Mouse (Mus musculus): Measurements from ENCODE around the gene Cd4. TPM values are rescaled to one million over a fixed set of nuclear protein-coding genes. Genes with fewer than 3 reads are reported as not detected.

Cd4 gene
- polyA plus RNA-seq, 1 experiment from 2014 or later = 0.13 TPM

GRCm38 (mm10) chr6:124925941-124926340 is 37.9 kb upstream of the Cd4 start:
- Histone ChIP-seq H3K4me3 (ENCODE audit: low read length) (peak overlapping the region; percentile 43), H3K9ac (ENCODE audit: low read length) (peak overlapping the region; percentile 67), H3K27me3 (ENCODE audit: control insufficient read depth, insufficient read depth, low read depth, low read length) (no peaks in the 10 kb centered on the region), H3K36me3 (ENCODE audit: control insufficient read depth, insufficient read depth, low read length) (no peaks in the 10 kb centered on the region), H3K4me2 (ENCODE audit: low read depth, low read length) (peak overlapping the region; percentile 65), H3K4me1 (replicated peaks; ENCODE audit: control insufficient read depth, insufficient read depth, low read length) (peaks cover 43% of the 10 kb centered on the region), H3K27ac (ENCODE audit: low read length) (peak overlapping the region; percentile 97), H3K9me3 (ENCODE audit: control insufficient read depth, low read length) (no peaks in the 10 kb centered on the region)
- WGBS = 4% methylated on average over 5 of the region's 5 CpGs
- peak; percentile 79 for ATAC-seq (ENCODE audit: low read depth)

- H3K4me3 ChIP-seq (ENCODE audit: low read length) = peak overlapping the region; percentile 43
- 19% methylated on average over 12 of the region's 12 CpGs for WGBS
These were observed 37.3 kb upstream of the Cd4 start for GRCm38 (mm10) chr6:124925173-124925793.

GRCm38 (mm10) chr6:124921539-124921938 is 33.5 kb upstream of the Cd4 start:
- no peaks in the 10 kb centered on the region for H3K9me3 ChIP-seq (ENCODE audit: control insufficient read depth, low read length)
- no peaks in the 10 kb centered on the region for H3K27me3 ChIP-seq (ENCODE audit: control insufficient read depth, insufficient read depth, low read depth, low read length)
- 50% methylated on average over 4 of the region's 4 CpGs for WGBS
- H3K36me3 ChIP-seq (ENCODE audit: control insufficient read depth, insufficient read depth, low read length) = no peaks in the 10 kb centered on the region
- H3K4me2 ChIP-seq (ENCODE audit: low read depth, low read length) = no peak overlapping the region
- H3K4me3 ChIP-seq (ENCODE audit: low read length) = no peak overlapping the region
- peaks cover 48% of the 10 kb centered on the region for H3K4me1 ChIP-seq (replicated peaks; ENCODE audit: control insufficient read depth, insufficient read depth, low read length)
- 0 out of 2 replicates have a peak overlapping the region, but pooled peaks have one; percentile 10 for H3K9ac ChIP-seq (ENCODE audit: low read length)
- H3K27ac ChIP-seq (ENCODE audit: low read length) = peak overlapping the region; percentile 100
- no peak for ATAC-seq (ENCODE audit: low read depth)

More at GRCm38 (mm10) chr6:124925173-124925793, 37.3 kb upstream of the Cd4 start:
- H3K9me3 ChIP-seq (ENCODE audit: control insufficient read depth, low read length) = no peaks in the 10 kb centered on the region
- peak; percentile 32; the same call in 1 of the 2 replicates for ATAC-seq (ENCODE audit: low read depth)
- H3K9ac ChIP-seq (ENCODE audit: low read length) = peak overlapping the region; percentile 67
- peak overlapping the region; percentile 65 for H3K4me2 ChIP-seq (ENCODE audit: low read depth, low read length)
- peak overlapping the region; percentile 97 for H3K27ac ChIP-seq (ENCODE audit: low read length)
- H3K4me1 ChIP-seq (replicated peaks; ENCODE audit: control insufficient read depth, insufficient read depth, low read length) = peaks cover 46% of the 10 kb centered on the region
- no peaks in the 10 kb centered on the region for H3K27me3 ChIP-seq (ENCODE audit: control insufficient read depth, insufficient read depth, low read depth, low read length)
- no peaks in the 10 kb centered on the region for H3K36me3 ChIP-seq (ENCODE audit: control insufficient read depth, insufficient read depth, low read length)

GRCm38 (mm10) chr6:124920318-124921085 is 32.5 kb upstream of the Cd4 start:
- peak overlapping the region; percentile 63 for H3K9ac ChIP-seq (ENCODE audit: low read length)
- ATAC-seq (ENCODE audit: low read depth) = no peak
- peak overlapping the region; percentile 100 for H3K27ac ChIP-seq (ENCODE audit: low read length)
- 17% methylated on average over 9 of the region's 9 CpGs for WGBS
- H3K4me1 ChIP-seq (replicated peaks; ENCODE audit: control insufficient read depth, insufficient read depth, low read length) = peaks cover 42% of the 10 kb centered on the region
- no peaks in the 10 kb centered on the region for H3K36me3 ChIP-seq (ENCODE audit: control insufficient read depth, insufficient read depth, low read length)
- peak overlapping the region; percentile 39; the same call in 1 of the 2 replicates for H3K4me3 ChIP-seq (ENCODE audit: low read length)
- no peaks in the 10 kb centered on the region for H3K27me3 ChIP-seq (ENCODE audit: control insufficient read depth, insufficient read depth, low read depth, low read length)
- peak overlapping the region; percentile 51 for H3K4me2 ChIP-seq (ENCODE audit: low read depth, low read length)
- H3K9me3 ChIP-seq (ENCODE audit: control insufficient read depth, low read length) = no peaks in the 10 kb centered on the region

GRCm38 (mm10) chr6:124919695-124920317 is 31.8 kb upstream of the Cd4 start, which contains the start of gene Ptms:
Gene Ptms (minus strand): TSS chr6:124920103.
- Histone ChIP-seq H3K9ac (ENCODE audit: low read length) (peak within 1 kb of the TSS; percentile 95), H3K4me1 (replicated peaks; ENCODE audit: control insufficient read depth, insufficient read depth, low read length) (peaks cover 42% of the 10 kb centered on the region), H3K27me3 (ENCODE audit: control insufficient read depth, insufficient read depth, low read depth, low read length) (no peaks in the 10 kb centered on the region), H3K4me3 (ENCODE audit: low read length) (peak within 1 kb of the TSS; percentile 39), H3K4me2 (ENCODE audit: low read depth, low read length) (peak within 1 kb of the TSS; percentile 72), H3K36me3 (ENCODE audit: control insufficient read depth, insufficient read depth, low read length) (peaks cover 3% of the 10 kb centered on the region), H3K9me3 (ENCODE audit: control insufficient read depth, low read length) (no peaks in the 10 kb centered on the region), H3K27ac (ENCODE audit: low read length) (peak within 1 kb of the TSS; percentile 100)
- ATAC-seq (ENCODE audit: low read depth) = peak; percentile 83
- WGBS = 2% methylated on average over 12 of the region's 13 CpGs

- Histone ChIP-seq H3K9ac (ENCODE audit: low read length) (peak overlapping the region; percentile 95), H3K4me3 (ENCODE audit: low read length) (peak overlapping the region; percentile 95), H3K9me3 (ENCODE audit: control insufficient read depth, low read length) (no peaks in the 10 kb centered on the region), H3K36me3 (ENCODE audit: control insufficient read depth, insufficient read depth, low read length) (peaks cover 10% of the 10 kb centered on the region), H3K4me1 (replicated peaks; ENCODE audit: control insufficient read depth, insufficient read depth, low read length) (peaks cover 43% of the 10 kb centered on the region), H3K27ac (ENCODE audit: low read length) (peak overlapping the region; percentile 100), H3K27me3 (ENCODE audit: control insufficient read depth, insufficient read depth, low read depth, low read length) (no peaks in the 10 kb centered on the region), H3K4me2 (ENCODE audit: low read depth, low read length) (peak overlapping the region; percentile 72)
- ATAC-seq (ENCODE audit: low read depth) = no peak
- WGBS = 15% methylated on average over 13 of the region's 14 CpGs
These were observed 31.0 kb upstream of the Cd4 start for GRCm38 (mm10) chr6:124918890-124919627.

- Histone ChIP-seq H3K27me3 (ENCODE audit: control insufficient read depth, insufficient read depth, low read depth, low read length) (no peaks in the 10 kb centered on the region), H3K9me3 (ENCODE audit: control insufficient read depth, low read length) (no peaks in the 10 kb centered on the region), H3K36me3 (ENCODE audit: control insufficient read depth, insufficient read depth, low read length) (peaks cover 16% of the 10 kb centered on the region), H3K4me1 (replicated peaks; ENCODE audit: control insufficient read depth, insufficient read depth, low read length) (peaks cover 43% of the 10 kb centered on the region), H3K9ac (ENCODE audit: low read length) (peak overlapping the region; percentile 95), H3K4me3 (ENCODE audit: low read length) (peak overlapping the region; percentile 95), H3K27ac (ENCODE audit: low read length) (peak overlapping the region; percentile 100), H3K4me2 (ENCODE audit: low read depth, low read length) (peak overlapping the region; percentile 72)
- ATAC-seq (ENCODE audit: low read depth) = no peak
- WGBS = 9% methylated on average over 7 of the region's 7 CpGs
These were observed 30.3 kb upstream of the Cd4 start for GRCm38 (mm10) chr6:124918331-124918690.

- under 1% methylated on average over 41 of the region's 89 CpGs for WGBS
- no peaks in the 10 kb centered on the region for H3K9me3 ChIP-seq (ENCODE audit: control insufficient read depth, low read length)
- H3K4me1 ChIP-seq (replicated peaks; ENCODE audit: control insufficient read depth, insufficient read depth, low read length) = peaks cover 43% of the 10 kb centered on the region
- peak overlapping the region; percentile 72 for H3K4me2 ChIP-seq (ENCODE audit: low read depth, low read length)
- peak overlapping the region; percentile 95 for H3K9ac ChIP-seq (ENCODE audit: low read length)
- H3K27me3 ChIP-seq (ENCODE audit: control insufficient read depth, insufficient read depth, low read depth, low read length) = no peaks in the 10 kb centered on the region
- H3K27ac ChIP-seq (ENCODE audit: low read length) = peak overlapping the region; percentile 100
- peak overlapping the region; percentile 95 for H3K4me3 ChIP-seq (ENCODE audit: low read length)
- H3K36me3 ChIP-seq (ENCODE audit: control insufficient read depth, insufficient read depth, low read length) = peaks cover 18% of the 10 kb centered on the region
- ATAC-seq (ENCODE audit: low read depth) = peak; percentile 78
These were observed 29.7 kb upstream of the Cd4 start for GRCm38 (mm10) chr6:124917518-124918330.
